Mouse (Mus musculus) left cerebral cortex, adult 8-10 months (tissue): ENCODE data around the gene AU021092. TPM values are rescaled to one million over a fixed set of nuclear protein-coding genes. Genes with fewer than 3 reads are reported as not detected.
A peak's percentile ranks its signal among the peaks of the same experiment; 100 is the strongest.
"Not testable (repeated sequence)": the region's sequence is repeated elsewhere in the genome, so short reads cannot be mapped to it uniquely, and the experiment has no call there.

Experiments used
- DNase-seq, 2 experiments: peaks; one replicate each; pipeline ENCODE4 v3.0.0; 2022; ENCODE audit warnings: low spot score in 2 of 2
- total RNA-seq, 4 experiments: library from RNA; stranded (reverse); gene quantifications; 2 replicates each; pipeline ENCODE4 v1.2.4; 2022

The AU021092 gene
- total RNA-seq = 1 to 10 TPM; 4.1 to 5.7 (median 4.7) TPM

DNA sequence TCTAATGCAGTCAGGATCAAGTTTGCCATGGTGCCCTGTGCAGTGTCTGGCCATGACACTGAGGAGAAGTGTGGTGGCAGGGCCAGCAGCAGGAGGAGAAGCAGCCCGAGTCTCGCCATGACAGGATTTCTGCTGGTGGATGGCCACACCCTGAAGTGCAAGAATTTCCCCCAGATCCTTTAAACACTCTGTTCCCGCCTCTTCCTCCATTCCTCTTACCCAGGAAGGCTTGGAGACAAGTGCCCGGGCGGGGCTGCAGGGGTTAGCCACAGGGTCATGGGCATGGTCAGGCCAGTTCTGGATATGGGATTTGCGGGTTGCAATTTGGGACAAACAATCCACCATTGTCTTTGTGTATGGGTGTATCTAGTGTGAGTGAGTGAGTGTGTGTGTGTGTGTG lies at the start of gene AU021092:
Gene AU021092, minus strand, starts transcription at position 160 of the 400 bp plus-strand sequence.
- DNase-seq = no peak

DNA sequence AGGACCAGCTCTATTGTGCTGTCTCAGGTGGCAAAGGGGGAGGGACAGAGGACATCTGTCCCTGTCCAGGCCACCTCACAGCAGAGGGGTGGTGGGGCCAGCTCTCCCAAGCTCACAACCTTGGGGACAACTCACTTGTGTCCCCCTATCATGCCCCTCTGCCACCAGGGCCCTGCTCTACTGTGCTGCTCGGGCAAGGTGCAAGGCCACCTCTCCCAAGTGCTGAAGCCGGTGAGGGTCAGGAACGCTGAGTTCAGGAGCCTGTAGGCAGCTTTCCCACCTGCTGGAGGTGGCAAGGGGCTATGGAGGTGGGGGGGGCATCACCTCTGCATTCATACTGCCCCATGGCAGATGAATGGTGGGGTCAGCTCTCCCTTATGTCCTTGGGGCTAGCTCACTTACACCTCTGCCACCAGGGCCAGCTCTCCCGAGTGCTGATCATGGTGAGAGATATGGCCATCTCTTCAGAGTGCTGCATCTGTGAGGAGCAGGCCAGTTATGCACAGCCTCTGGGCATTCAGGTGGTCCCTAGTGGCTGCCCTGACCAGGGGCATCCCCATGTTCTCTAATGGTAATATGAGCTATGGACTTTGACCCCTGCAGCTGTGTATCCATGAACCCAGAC lies 49.4 kb upstream of the AU021092 start:
- DNase-seq = no peak

DNA sequence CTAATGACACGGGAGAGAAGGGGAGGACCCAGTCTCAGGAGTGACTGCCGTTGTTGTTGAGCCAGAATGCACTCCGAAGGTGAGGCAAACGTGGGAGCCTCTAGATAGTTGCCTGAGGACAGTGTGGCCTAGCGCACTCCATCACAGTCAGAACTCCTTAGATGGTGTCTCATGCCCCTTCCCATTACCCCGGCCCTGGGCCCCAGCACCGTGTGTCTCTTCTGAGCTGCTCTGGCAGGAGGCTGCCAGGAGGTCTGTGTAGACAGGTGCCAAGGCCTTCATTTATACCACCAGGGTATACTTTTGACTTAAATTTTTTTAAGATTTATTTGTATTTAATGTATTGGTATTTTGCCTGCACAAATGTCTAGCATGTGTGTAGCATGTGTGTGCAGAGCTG lies 41.8 kb upstream of the AU021092 start:
- DNase-seq = no peak

DNA sequence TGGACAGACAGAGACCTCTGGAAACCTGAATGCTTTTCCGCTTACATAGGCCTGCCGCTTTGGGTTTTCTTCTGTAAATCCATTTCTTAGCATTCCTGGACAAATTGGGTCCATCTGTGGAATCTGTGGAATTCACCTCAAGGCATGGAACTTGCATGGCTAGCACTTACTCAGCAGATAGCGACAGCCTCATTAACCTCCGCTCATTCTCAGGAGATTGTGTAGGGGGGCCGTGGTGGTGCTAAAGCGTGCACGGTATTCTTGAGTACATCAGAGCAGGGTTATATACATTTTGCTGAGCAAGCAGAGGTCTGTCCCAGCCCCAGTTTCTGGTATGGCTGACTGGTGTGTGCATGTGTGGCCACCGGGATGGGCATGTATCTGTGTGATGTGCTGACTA lies 41.1 kb upstream of the AU021092 start:
- DNase-seq = no peak

DNA sequence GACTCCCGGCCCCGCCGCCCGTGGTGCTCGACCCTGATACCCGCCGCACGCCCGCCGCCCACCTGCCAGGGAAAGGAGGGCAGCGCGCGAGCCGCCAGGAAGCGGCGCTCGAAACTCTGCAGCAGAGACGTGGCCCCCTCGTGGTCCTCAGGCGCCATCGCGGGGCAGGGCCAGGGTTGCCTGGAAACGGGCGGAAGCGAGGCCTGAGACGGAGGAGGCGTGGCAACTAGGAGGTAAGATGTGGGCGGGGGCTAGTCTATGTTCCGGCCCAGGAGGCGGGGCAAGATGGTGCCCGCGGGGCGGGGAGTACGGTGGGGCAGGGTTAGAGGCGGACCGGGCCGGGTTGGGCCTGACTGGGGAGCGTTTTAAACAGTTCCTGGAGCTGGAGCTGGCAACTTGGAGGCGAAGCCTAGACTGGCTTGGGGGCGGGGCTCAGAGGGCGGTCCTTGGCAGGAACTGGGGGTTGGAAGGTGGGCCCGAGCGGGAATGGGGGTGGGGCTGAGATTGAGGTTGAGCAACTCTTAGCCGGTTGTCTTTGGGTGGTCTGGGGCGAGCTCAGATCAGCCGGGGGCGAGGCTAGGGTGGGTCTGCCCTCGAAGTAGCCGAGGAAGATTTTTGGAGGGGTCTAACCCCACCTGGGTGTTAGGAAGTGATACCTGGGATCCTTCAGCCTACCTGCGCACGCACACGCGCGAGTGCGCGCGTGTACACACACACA lies 33.8 kb upstream of the AU021092 start, which contains the start of gene Eef2kmt:
Gene Eef2kmt, minus strand, starts transcription at position 205 of the 718 bp plus-strand sequence.
- peak; percentile 84 to 97 for DNase-seq

DNA sequence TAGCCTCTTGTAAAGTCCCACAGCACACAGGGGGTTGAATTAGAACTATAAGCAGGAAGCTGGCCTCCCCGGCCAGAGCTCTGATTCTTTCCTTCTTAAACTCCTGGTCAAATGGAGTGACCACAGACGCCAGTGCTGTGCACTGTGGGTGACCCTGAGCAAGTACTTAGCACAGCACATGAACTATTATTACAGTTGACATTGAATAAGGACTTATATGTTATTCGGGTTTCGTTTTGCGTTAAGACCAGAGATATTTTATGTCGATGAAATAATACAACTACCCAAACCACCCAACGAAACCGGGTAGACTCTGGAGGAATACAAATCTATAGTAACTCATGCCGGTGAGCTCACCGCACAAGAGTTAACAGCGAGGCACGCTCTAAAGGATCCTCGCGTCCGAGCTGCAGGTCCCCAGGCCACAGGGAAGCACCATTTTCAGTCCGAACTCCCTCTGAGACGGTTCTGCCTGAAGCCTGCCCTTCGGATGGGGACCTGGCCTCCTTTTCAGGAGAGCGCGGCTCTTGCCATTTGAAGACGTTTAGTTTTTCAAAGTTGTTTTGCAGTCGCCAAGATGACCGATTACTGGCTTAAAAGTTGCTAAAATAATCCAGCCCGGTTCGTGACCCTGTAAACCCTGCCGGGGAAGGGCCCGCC lies 33.1 kb upstream of the AU021092 start:
- no peak for DNase-seq

DNA sequence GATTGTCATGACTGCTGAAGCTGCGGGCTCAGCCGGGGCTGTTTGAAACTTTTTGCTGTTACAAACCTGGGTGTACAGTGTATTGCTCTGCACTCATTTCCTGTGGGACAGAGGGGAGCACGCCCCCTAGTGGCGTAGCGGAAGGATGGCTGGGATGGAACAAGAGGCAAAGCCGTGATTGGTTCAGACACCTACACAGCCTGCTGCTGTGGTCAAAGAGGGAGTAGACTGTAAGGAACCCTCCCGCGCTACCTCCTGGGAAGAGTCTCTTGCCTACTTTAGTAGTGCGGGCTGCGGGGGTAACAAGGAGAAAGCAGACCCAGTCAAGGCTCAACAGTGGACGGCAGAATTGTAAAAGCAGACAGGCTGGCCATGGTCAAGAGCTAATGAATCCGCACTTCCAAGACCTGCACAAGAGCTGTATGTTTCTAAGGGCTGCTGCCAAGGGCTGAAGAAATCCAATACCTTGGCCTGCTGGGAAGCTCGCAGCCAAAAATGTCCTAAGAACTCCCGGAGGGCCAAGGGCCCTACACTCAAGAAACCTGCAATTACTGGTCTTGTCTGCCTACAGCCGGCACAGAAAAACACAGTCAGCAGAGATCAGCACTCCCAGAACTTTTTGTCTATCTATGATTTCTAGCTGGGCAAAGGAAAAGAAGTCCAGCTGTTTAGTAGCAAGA lies 32.4 kb upstream of the AU021092 start:
- no peak for DNase-seq

DNA sequence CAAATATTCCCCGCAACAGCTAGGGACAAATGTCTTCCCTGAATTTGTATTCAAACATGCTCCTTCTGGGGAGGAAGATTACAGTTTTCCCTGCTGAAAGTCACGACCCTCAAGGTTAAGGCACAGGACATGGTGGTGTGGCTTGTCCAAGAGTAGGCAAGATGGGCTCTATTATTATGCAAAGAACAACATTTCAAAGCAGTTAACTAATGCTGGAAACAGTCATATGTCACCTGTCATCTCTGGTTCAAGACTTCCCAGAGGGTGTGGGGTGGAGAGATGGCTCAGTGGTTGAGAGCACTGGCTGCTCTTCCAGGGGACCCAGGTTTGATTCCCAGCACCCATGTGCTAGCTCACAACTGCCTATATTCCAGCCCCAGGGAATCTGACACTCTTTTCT lies 30.2 kb upstream of the AU021092 start:
- no peak for DNase-seq

DNA sequence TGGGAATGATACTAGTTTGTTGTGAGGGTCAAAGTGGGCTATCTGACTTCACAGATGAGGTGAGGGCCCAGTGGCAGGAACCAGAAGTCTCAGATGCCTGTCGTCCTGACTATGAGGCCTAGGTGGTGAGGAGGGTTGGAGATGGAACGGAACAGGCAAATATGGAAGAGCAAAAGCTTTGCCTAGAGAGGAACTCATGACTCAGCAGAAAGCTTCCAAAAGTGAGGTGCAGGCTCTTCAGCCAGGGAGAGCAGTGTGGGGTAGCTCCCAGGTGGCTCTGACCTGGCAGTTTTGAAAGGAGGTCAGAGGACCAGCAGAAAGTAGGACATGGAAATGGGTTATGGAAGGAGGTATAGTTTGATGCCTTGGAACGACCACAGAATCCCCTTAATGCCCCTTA lies 28.8 kb upstream of the AU021092 start:
- no peak for DNase-seq

DNA sequence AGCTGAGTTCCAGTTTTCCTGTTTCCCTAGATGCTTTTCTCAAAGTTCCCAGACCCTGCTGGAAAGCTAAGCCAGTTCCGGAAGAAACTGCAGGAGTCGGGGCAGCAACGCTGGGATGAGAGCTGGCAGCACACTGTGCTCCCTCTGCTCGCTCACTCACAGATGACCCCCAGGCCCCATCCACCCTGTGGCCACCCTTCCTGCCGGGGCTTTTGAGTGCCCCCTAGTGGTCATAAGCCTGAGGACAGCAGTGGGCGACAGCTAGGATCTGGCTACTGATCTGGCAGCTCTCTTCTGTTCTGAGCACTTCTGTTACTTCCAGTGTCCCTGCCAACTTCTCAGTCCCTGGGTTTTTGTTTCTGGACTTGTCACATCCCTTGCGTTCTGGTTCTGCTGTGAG lies 22.3 kb upstream of the AU021092 start:
- DNase-seq = no peak

DNA sequence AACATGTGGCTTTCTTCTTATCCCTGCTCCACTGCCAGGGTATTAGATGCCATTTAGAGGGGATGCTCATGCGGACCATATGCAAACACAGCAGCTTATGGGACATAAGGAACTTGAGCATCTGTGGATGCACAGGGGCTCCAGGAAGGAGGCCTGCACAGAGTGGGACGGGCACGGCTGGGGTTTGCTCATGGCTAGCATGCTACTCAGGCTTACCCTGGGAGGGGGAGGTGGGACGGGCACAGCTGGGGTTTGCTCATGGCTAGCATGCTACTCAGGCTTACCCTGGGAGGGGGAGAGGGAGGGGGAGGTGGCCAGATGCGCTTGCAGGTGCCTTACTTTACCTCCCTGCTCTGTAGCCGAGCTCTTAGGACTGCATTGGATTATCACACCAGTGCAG lies 20.8 kb upstream of the AU021092 start:
- no peak for DNase-seq

DNA sequence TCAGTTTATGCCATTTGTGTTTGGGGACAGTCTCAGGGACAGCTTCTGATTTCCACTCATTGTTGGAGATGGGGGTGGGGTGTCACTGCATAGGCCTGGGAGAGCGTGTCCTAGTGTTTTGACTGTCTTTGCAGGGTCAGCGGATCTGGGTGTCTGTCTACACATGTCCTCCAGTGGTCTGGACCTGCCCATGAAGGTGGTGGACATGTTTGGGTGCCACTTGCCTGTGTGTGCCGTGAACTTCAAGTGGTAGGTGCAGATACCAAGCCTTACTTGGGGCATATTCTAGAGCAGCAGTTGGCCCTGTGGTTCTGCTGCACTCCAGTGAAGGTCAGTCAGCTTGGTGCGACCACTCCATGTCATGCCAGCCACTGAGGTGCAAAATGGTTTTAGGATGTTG lies 20.3 kb upstream of the AU021092 start:
- no peak for DNase-seq

DNA sequence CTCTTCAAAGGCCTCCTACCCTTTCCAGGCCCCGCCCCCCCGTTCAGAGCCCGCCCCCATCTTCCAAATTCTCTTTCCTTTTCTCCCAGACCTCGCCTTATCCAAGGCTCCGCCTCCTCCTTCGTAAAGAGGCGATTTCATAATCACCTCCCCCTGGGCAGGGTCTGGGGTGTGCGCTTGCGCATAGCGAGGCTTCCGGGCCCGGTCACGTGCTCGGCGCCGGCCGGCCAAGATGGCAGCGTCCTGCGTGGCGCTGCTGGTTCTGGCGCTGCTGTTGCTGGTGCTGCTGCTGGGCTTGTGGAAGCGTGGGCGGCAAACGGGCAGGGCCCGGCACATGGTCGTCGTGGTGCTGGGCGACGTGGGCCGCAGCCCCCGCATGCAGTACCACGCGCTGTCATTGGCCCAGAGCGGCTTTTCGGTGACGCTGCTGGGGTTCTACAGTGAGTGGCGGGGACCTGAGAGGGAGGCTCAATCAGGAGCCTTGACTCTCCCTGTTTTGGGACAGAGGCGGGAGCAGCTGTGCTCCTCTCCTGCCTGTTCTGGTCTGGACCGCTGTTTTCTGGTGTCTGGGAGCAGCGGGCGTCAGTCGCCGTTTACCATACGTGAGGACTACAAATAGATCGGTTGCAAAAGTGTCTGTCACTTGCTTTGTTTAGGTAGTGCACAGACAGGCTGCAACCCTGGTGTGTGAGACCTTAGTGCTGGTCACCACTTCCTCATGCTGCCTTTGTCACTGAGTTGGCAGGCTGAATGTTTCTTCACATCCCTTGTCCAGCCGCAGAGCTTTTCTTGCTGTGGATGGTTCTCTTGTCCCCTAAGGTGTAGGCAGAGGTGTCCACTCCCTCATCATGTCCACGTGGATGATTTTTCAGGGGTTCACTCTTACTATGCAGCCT lies 11.6 kb upstream of the AU021092 start, which contains the start of gene Alg1:
Gene Alg1, plus strand, starts transcription at position 204 of the 896 bp plus-strand sequence.
- DNase-seq = peak; percentile 86 to 94

DNA sequence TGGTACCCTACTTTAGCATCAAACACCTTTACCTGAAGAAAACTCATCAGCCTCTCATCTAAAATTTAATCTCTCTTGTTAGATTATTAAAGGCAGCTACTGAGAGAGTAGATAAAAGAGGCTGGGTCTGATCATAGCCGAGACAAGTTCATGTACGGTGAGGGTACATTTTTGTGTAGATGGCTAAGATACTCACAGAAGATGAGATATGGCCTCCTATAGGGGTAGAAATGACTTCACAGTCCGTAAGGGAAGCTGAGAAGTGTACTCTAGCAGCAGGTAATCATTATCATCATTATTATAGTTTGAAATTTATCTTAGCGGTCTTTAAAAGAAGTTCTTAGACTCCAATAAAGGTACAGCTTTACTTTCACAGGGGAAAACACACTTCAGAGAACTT lies 10.9 kb upstream of the AU021092 start:
- no peak for DNase-seq

DNA sequence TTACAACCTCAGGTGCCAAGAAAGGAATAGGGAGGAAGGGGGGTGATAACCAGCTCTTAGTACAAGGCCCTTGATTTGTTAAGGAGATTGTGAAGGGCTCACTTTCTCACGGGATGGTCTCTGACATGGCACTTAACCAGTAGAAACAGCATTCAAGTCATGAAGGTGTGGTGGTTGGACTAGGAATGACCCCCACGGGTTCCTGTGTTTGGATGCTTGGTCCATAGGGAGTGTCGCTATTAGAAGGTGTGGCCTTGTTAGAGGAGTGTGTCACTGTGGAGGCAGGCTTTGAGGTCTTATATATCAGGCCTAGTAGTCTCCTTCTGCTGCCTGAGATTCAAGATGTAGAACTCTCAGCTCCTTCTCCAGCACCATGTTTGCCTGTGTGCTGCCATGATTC lies 6.0 kb upstream of the AU021092 start:
- DNase-seq = not testable (repeated sequence)

DNA sequence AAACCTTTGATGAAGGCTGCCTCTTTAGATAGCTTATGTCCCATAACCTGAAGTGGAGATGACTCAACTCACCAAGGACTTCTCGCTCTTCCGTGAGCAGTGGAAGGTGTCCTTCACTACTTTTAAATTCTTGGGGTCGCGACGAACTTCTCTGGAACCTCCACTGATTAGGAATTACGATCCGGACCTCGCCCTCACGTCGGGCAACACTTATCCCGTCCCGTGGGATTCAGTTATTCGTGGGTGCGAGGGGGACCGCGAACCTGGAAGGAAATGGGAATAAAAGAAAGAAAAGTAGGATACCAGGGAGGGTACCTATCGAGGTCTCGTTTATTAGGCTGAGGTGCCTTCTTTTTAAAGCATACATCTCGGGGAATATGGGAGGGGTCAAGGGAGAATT lies 5.4 kb upstream of the AU021092 start:
- DNase-seq = not testable (repeated sequence)

DNA sequence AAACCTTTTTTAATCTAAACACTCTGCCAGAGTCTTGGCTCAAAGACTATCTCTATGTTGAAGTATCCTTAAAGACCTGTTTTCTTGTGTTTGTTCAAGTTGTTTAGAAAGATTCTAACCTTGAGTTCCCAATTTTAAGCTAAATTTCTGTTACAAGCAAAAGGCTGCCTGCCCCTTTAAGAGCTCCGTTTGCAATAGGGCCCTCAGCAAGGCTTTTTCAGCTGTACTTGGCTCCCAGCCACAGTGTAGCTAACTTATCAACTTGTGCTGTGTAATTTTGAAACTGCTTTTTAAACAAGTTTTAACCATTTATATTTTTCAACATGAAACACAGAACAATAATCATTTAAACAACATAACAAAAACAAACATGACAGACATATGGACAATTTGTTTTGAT lies 4.4 kb upstream of the AU021092 start:
- not testable (repeated sequence) for DNase-seq

DNA sequence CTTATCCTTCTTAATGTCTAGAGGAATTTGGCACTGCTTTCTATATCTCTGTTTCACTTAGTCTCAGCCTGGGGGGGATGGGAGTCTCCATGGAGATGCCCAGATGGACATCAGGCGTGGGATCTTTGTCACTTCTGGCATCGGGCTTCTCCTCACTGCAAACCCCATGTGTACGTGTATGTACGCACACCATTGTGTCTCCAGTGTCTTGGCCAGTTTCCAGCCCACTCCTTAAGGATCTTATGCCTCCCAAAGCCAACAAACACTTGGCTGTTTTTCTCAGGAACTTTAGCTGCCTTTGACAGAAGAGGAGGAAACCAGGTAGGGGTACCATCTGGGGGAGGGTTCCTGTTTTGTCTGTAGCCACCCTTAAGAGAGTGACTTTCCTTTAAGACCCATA lies 696 bp downstream of the AU021092 start:
- DNase-seq = no peak

DNA sequence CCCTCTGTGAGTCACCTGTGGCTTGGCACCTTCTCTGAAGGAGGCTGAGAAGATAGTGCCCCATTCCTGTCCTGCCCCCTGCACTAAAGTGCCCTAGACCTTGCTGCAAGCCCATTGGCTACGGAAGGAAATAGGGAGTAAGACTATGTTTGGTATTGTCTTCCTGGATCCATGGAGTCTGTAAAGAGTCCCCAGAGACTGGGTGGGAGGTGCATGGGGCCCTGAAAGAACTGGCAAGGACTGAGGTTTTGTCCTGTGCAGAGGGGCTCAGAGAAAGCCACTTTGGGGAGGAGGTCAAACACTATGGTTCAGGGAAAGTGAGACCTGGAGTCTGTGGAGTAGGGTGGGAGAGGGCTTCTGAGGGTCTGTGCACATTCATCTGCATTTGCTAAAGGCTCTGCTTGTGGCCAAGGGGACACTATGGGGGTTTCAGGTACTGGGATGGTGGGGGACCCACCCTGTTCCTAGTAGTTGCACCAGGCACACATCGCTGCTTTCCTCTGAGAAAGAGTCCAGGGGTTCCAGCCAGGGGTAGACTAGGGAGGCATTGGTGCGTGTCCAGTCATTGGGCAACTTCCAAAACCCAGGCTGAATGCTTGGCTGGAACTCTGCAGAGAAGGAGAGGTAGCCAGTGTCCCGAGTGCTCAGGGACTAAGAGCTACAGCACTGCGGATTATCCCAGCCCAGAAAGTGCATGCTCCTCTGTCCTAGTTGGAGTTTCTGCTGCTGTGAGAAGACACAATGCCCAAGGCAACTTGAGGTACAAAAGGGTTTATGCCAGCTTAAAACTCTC lies 4.6 kb downstream of the AU021092 start:
- DNase-seq = no peak

DNA sequence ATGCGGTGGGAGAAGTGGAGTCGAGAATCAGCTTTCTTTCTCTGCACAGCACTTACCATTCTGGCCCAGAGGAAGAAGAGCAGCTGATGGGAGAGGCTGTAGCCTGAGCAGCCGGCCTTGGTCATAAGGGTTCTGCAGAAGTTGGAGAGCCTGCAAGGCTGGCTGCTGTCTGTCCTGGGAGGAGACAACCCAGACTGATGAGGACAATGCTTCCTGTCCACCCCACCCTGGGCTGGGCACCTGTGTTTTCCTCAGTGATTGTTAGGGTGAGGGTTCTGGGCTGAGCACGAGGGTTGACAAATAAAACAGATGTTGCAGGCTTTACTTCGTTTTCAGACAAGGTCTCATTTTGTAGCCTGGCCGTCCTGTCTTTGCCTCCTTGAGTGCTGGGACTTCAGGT lies 5.4 kb downstream of the AU021092 start:
- no peak for DNase-seq
